Mouse (Mus musculus) 416B (cell line): ENCODE results near the gene Mrln.
"Not testable (repeated sequence)": the region's sequence is repeated elsewhere in the genome, so short reads cannot be mapped to it uniquely, and the experiment has no call there.

ENCODE experiments used
- DNase-seq: peaks from one replicate; pipeline ENCODE4 v3.0.0; 2011; ENCODE audit warnings: low read depth

Mrln gene

GRCm38 (mm10) chr10:70195786-70196185, 8.7 kb upstream of the Mrln start:
- DNase-seq: peak; percentile 15

- no peak for DNase-seq
These were observed 7.8 kb upstream of the Mrln start for GRCm38 (mm10) chr10:70196666-70197065.

DNA sequence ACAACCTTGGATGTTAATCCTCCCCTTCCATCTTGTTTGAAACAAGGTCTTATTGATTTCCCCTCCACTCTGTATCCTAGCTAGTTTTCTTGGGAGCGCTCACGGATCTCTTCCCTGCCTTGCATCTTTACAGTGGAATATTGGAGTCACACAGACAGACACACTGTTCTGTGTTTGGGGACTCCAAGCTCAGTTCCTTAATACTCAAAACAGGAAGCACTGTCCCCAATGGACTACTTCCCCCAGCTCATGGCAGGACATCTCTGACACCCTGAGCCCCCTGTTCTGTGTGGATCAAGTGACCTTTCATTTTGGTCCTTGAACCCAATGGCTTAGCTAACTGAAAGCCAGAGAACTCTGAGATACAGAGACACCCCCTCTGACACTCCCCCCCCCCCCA, 6.9 kb upstream of the Mrln start:
- no peak for DNase-seq

- no peak for DNase-seq
These were observed 6.5 kb upstream of the Mrln start for GRCm38 (mm10) chr10:70198012-70198411.

- peak; percentile 49 for DNase-seq
These were observed 5.5 kb upstream of the Mrln start for GRCm38 (mm10) chr10:70198951-70199463.

GRCm38 (mm10) chr10:70199466-70200210, 4.8 kb upstream of the Mrln start:
- DNase-seq: peak; percentile 78

- DNase-seq: peak; percentile 85
These were observed 3.5 kb upstream of the Mrln start for GRCm38 (mm10) chr10:70200889-70201500.

- DNase-seq: no peak
These were observed 6.8 kb downstream of the Mrln start for GRCm38 (mm10) chr10:70211281-70211680.

DNA sequence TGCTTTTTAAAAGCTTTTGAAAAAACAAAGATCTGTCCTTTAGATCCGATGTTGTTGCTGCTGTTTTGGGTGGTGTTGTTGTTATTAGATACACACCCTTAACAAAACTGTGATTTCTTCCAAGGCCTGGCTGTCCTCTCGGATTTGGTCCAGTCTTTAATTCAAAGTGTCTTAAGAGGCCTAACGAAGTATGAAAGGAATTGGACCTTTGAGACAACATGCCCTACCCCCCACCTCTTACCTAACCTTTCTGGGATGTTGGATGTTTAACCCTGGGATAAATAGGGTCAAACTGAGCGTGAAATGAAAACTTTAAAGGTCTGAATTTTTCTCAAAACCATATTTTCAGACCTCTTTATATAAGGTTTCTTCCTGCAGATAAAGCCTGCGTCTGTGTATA, 16.5 kb downstream of the Mrln start:
- DNase-seq: no peak

DNA sequence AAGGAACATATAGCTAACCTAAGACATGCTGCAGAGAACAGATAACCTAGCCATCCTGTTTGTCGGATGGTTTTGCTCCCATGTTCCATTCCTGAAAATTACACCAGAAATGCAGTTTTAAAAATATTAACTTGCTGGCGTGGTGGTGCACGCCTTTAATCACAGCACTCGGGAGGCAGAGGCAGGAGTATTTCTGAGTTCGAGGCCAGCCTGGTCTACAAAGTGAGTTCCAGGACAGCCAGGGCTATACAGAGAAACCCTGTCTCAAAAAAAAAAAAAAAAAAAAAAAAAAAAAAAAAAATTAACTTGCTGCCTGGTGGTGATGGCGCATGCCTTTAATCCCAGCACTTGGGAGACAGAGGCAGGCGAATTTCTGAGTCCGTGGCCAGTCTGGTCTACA, 17.8 kb downstream of the Mrln start:
- DNase-seq: not testable (repeated sequence)

GRCm38 (mm10) chr10:70224571-70224970, 20.1 kb downstream of the Mrln start:
- peak; percentile 79 for DNase-seq

- no peak for DNase-seq
These were observed 21.3 kb downstream of the Mrln start for GRCm38 (mm10) chr10:70225760-70226159.

DNA sequence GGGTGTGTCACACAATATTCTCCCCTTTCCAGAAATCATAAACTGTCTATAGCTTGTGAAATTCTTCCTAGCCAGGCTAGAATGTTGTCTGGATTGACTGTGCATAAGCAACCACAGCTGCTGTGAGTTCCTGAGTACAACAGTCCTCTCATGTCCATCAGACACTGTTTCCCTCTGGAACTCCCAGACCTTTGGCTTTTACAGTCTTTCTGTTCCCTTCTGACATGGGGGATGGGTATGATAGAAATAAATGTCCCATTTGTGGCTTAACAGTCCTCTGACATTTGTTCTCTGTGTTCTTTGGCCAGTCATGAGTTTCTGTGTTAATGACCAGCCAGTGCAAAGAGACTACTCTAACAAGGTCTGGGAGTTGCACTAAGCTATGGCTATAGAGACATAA, 22.1 kb downstream of the Mrln start:
- no peak for DNase-seq

DNA sequence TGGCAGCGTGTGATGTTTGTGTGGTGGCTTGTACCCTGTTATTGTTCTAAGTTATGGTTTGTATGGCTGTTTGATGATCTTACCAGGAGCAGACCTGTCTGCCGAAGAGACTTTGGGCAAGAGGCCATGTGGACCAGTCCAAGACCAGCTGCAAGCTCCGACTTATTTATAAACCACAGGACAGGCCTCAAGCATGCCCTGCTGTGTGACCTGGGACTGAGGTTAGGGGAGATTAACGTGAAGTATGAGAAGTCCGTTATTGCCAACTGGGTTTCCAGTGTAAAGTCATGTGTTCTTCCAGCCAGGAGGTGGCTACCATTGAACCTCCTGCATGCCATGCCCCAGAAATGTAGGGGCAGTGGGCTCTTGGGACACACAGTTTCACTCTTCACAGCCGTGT, 25.9 kb downstream of the Mrln start:
- no peak for DNase-seq

GRCm38 (mm10) chr10:70237936-70238335, 33.5 kb downstream of the Mrln start:
- no peak for DNase-seq

GRCm38 (mm10) chr10:70242751-70243444, 38.4 kb downstream of the Mrln start:
- peak; percentile 37 for DNase-seq

GRCm38 (mm10) chr10:70244921-70245558, 40.6 kb downstream of the Mrln start, which contains the start of gene Slc16a9:
TSS of gene Slc16a9 (plus strand) at chr10:70245100.
- DNase-seq: no peak

DNA sequence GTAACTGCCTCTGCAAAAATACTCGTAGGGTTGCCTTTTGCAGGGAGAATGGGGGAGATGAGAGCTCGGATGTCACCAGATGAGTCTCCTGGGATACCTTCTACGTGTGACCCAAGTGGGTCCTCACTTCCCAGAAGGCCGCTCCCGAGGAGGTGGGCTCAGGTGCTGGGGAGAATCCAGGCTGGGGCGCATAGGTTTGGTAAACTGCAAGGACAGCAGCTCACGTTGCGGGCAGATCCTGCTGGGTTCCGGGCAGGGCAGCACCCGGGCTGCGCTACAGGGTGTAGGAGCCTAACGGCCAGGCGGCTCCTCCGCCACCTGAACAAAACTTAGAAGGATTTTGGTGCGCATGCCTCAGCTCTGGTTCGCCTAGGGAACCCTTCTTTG, 41.1 kb downstream of the Mrln start:
- DNase-seq: no peak

DNA sequence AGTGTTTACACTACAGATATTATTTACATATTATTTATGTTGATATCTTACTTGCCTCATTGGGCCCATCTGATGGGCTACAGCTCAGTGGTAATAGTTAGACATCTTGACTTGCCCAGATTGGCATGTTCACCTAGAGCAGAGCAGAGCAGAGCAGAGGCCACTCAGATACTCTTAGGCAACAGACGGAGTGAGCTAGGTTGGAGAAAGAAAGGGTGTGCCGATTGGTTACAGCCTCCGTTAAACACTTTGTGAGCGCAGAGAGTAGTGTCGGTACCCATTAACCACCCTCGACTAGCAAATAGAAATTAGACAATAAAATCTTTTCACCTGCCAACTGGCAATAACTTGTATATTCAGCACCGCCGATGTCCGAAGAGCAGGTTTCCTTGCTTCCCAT, 41.6 kb downstream of the Mrln start:
- no peak for DNase-seq

DNA sequence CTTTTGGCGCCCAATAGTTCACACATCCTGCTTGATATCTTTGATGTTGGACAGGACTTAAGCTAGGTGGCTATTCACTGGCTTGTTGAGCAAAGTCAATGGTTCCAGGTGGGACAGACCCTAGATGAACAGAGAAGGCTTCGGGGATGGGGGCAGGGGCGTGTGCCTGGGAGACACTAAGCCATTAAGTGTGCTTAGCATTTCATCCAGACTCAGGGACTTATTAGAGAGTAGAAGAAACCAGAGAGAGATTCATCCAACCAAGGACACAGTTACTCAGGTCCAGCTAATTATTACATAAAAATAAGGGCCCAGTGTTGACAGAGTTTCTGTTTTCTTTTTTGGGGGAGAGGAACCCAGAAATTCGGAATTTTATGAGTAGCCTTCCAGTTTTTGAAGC, 45.9 kb downstream of the Mrln start:
- no peak for DNase-seq

DNA sequence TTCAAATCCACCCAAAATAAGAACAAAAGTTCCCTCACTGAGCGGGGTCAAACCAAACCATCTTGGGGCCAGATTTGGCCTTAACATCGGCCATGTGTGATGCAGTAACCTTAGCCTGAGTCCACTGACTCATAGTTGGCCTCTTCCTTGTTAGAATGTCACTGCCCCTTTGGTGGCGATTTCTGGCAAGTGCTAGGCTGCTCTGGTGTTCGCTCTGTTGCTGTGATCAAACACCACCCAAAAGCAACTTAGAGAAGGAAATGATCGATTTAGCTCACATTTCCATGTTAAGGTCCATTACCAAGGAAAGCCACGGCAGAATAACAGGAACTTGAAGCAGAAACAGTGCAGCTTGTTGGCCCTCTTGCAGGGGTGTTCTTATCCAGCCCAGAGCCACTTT, 46.3 kb downstream of the Mrln start:
- DNase-seq: no peak

DNA sequence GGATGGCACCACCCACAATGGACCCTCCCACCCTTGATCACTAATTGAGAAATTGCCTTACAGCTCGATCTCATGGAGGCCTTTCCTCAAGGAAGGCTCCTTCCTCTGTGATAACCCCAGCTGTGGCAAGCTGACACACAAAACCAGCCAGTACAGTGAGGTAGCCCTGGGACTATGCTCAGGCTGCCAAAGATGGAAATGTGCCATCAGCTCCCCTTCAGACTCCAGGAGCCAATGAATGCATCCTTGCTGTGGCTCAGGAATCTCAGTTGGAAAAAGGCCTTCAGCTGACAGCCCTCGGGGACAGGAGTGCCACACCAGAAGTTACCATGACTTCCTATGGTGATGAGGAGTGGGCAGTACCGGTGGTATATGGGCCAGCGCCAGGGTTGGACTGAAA, 50.2 kb downstream of the Mrln start:
- no peak for DNase-seq
